Mouse (Mus musculus) layer of hippocampus, postnatal 25 days (tissue): ENCODE measurements around the gene Eps15. TPM values are rescaled to one million over a fixed set of nuclear protein-coding genes. Genes with fewer than 3 reads are reported as not detected.

Source experiments
- DNase-seq, 2 experiments: peaks; one replicate each; pipeline ENCODE4 v3.0.0; 2022; ENCODE audit warnings: mixed read lengths in 2 of 2, low spot score in 1 of 2; ENCODE audit errors: extremely low spot score in 1 of 2
- total RNA-seq, 2 experiments: library from RNA; stranded (reverse); gene quantifications; 2 replicates each; pipeline ENCODE4 v1.2.3; 2021

Gene Eps15
- total RNA-seq, 2 experiments from 2014 or later: 230 to 241 TPM

- DNase-seq: no peak
Observed at GRCm38 (mm10) chr4:109267452-109267851, 12.6 kb upstream of the Eps15 start.

GRCm38 (mm10) chr4:109268903-109269302, 11.2 kb upstream of the Eps15 start:
- DNase-seq: no peak

- no peak for DNase-seq
Observed at GRCm38 (mm10) chr4:109271803-109272202, 8.3 kb upstream of the Eps15 start.

- no peak for DNase-seq
Observed at GRCm38 (mm10) chr4:109273586-109274240, 6.4 kb upstream of the Eps15 start.

- DNase-seq: peak in 1 of 2 experiments; percentile 10
Observed at GRCm38 (mm10) chr4:109280459-109281160, 542 bp downstream of the Eps15 start.

- DNase-seq: no peak
Observed at GRCm38 (mm10) chr4:109281161-109281560, 1.1 kb downstream of the Eps15 start.

GRCm38 (mm10) chr4:109281946-109282345, 1.9 kb downstream of the Eps15 start:
- no peak for DNase-seq

GRCm38 (mm10) chr4:109294629-109295028, 14.6 kb downstream of the Eps15 start:
- no peak for DNase-seq

- no peak for DNase-seq
Observed at GRCm38 (mm10) chr4:109296510-109296909, 16.4 kb downstream of the Eps15 start.

GRCm38 (mm10) chr4:109299136-109299535, 19.1 kb downstream of the Eps15 start:
- DNase-seq: no peak

- no peak for DNase-seq
Observed at GRCm38 (mm10) chr4:109316941-109317894, 37.1 kb downstream of the Eps15 start.

GRCm38 (mm10) chr4:109336796-109337195, 56.7 kb downstream of the Eps15 start:
- no peak for DNase-seq

- DNase-seq: no peak
Observed at GRCm38 (mm10) chr4:109341222-109341621, 61.2 kb downstream of the Eps15 start.

GRCm38 (mm10) chr4:109342783-109343485, 62.9 kb downstream of the Eps15 start:
- DNase-seq: no peak

- peak; percentile 14 to 20 for DNase-seq
Observed at GRCm38 (mm10) chr4:109343909-109344308, 63.8 kb downstream of the Eps15 start.

- DNase-seq: no peak
Observed at GRCm38 (mm10) chr4:109378107-109378506, 98.0 kb downstream of the Eps15 start.

GRCm38 (mm10) chr4:109382457-109382856, 102.4 kb downstream of the Eps15 start:
- DNase-seq: no peak

- no peak for DNase-seq
Observed at GRCm38 (mm10) chr4:109385599-109385998, 105.5 kb downstream of the Eps15 start.

- no peak for DNase-seq
Observed at GRCm38 (mm10) chr4:109393229-109393779, 113.2 kb downstream of the Eps15 start.

GRCm38 (mm10) chr4:109393902-109394301, 113.8 kb downstream of the Eps15 start:
- DNase-seq: no peak
